Mouse (Mus musculus): Measurements from ENCODE around the gene Cacna2d2.

DNA sequence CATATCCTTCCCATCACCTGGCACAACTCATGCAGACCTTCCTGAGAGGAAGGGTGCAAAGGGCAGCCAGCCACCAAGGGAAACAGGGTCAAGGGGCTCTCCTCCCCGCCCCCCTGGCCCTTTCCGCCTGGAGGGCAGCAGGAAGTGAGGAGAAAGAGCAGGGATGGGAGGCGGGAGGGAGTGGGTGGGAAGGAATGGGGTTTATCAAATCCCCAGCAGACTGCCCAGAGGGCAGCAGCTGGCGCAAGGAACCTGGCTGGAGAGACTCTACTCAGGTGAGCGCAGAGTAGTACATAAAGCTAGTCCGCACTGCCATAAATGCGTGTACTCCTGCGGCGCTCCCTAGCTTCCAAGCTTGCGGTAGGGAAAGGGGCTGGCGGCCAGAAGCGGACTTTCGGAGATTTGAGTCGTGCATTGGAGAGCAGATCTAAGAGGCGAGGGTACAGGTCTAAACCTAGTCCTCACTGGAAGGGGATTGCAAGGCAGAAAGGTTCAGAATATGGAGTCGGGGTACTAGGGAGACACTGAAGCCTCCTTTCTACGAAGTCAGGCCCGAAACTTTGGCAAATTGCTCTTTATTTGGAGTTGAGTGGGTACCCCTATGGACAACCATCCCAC lies 168.4 kb downstream of the Cacna2d2 start, which contains the start of gene Hyal2:
- no peak for TF ChIP-seq CTCF (IDR thresholded peaks at IDR 0.05; ENCODE audit: control insufficient read depth, insufficient read depth, insufficient replicate concordance, low read depth, low read length)
- no peak for TF ChIP-seq POLR2A (IDR thresholded peaks at IDR 0.05; ENCODE audit: control insufficient read depth, low read depth, low read length)
